Mouse (Mus musculus) limb, embryonic 14.5 days (tissue): ENCODE measurements around the gene Arid3b. TPM values are rescaled to one million over a fixed set of nuclear protein-coding genes. Genes with fewer than 3 reads are reported as not detected.
"Not testable (repeated sequence)": the region's sequence is repeated elsewhere in the genome, so short reads cannot be mapped to it uniquely, and the experiment has no call there.

Experiments used
- ATAC-seq: fragments of 200-750 bp; cut with Nextera tagmentation; 2 replicates; pipeline ENCODE4 v1.8.0; 2017; ENCODE audit warnings: low read depth, moderate number of reproducible peaks, moderate TSS enrichment; ENCODE audit not compliant: low FRiP score
- DNase-seq: peaks from one replicate; pipeline ENCODE4 v3.0.0-alpha.2; 2015; ENCODE audit warnings: low spot score
- H3K27ac ChIP-seq: fragments of 300-500 bp; sonication (generic); replicated peaks from 2 replicates; pipeline ENCODE4 v1.5.1; 2014; ENCODE audit warnings: low read depth, mild to moderate bottlenecking, low read length, moderate library complexity, mixed read lengths
- H3K27me3 ChIP-seq: fragments of 300-500 bp; sonication (generic); 2 replicates; pipeline ENCODE4 v1.6.1; 2014; ENCODE audit warnings: low read length, mixed read lengths; ENCODE audit not compliant: control insufficient read depth, insufficient read depth
- H3K36me3 ChIP-seq: fragments of 300-500 bp; sonication (generic); 2 replicates; pipeline ENCODE4 v1.6.1; 2014; ENCODE audit warnings: mild to moderate bottlenecking, low read length, moderate library complexity, mixed read lengths; ENCODE audit not compliant: control insufficient read depth, insufficient read depth
- H3K4me1 ChIP-seq: fragments of 300-500 bp; sonication (generic); 2 replicates; pipeline ENCODE4 v1.6.1; 2014; ENCODE audit warnings: antibody characterized with exemption, low read length, mixed read lengths; ENCODE audit not compliant: control insufficient read depth, insufficient read depth
- H3K4me2 ChIP-seq: fragments of 300-500 bp; sonication (generic); replicated peaks from 2 replicates; pipeline ENCODE4 v1.6.1; 2014; ENCODE audit warnings: low read depth, mild to moderate bottlenecking, low read length, moderate library complexity; ENCODE audit not compliant: severe bottlenecking
- H3K4me3 ChIP-seq: fragments of 300-500 bp; sonication (generic); replicated peaks from 2 replicates; pipeline ENCODE4 v1.5.1; 2014; ENCODE audit warnings: low read length
- H3K9ac ChIP-seq: fragments of 300-500 bp; sonication (generic); 2 replicates; pipeline ENCODE4 v1.6.1; 2014; ENCODE audit warnings: mild to moderate bottlenecking, low read depth, low read length, moderate library complexity; ENCODE audit not compliant: severe bottlenecking
- H3K9me3 ChIP-seq: fragments of 300-500 bp; sonication (generic); 2 replicates; pipeline ENCODE4 v1.6.1; 2016; ENCODE audit warnings: low read length; ENCODE audit not compliant: control insufficient read depth
- POLR2A ChIP-seq: fragments of 200-500 bp; IDR thresholded peaks from 2 replicates; pipeline ENCODE4 v1.8.0; 2012; ENCODE audit warnings: inconsistent platforms, mild to moderate bottlenecking, moderate library complexity, borderline replicate concordance; ENCODE audit not compliant: insufficient read depth, insufficient read length; ENCODE audit errors: extremely low read depth
- WGBS: fragments of 180-500 bp; shearing (Covaris S2); extraction: QIAGEN DNeasy Blood & Tissue Kit; methylation state at CpG from one replicate; pipeline ENCODE4 v1.1.7; 2014; 5-methylcytosine and 5-hydroxymethylcytosine counted together
- polyA plus RNA-seq, 2 experiments: library from polyadenylated mRNA; depleted of rRNA in 1 of 2; stranded (reverse) in 1 of 2; unstranded in 1 of 2; fragments of >200 nt; fragmentation: Nextera tagmentation in 1 of 2; extraction: Ambion mirVana in 1 of 2; gene quantifications; 2 replicates each; pipeline versions ENCODE4 v1.2.1 to v1.2.3; 2012 to 2014

The Arid3b gene
- 6.6 and 8.9 TPM in 2 replicates for polyA plus RNA-seq (2012; rRNA removed)
- 2.9 and 6.3 TPM in 2 replicates for polyA plus RNA-seq (2014; fragmentation: Nextera tagmentation; extraction: Ambion mirVana)

GRCm38 (mm10) chr9:57836581-57837170 is at the start of gene Arid3b:
Gene Arid3b (minus strand): TSS chr9:57836793.
- ATAC-seq (peak; percentile 100), DNase-seq (peak; percentile 97)
- Histone ChIP-seq H3K9ac (peak within 1 kb of the TSS; percentile 65), H3K27me3 (no peaks in the 10 kb centered on the region), H3K9me3 (no peaks in the 10 kb centered on the region), H3K4me2 (peak within 1 kb of the TSS; percentile 93), H3K4me3 (peak within 1 kb of the TSS; percentile 81), H3K36me3 (peaks cover 3% of the 10 kb centered on the region; the same call in 1 of the 2 replicates), H3K27ac (no peak within 1 kb of the TSS), H3K4me1 (peaks cover 18% of the 10 kb centered on the region)
- under 1% methylated on average over 40 of the region's 45 CpGs for WGBS
- no peak for TF ChIP-seq POLR2A

GRCm38 (mm10) chr9:57883413-57883812 is 46.8 kb upstream of the Arid3b start:
- Histone ChIP-seq H3K9ac (no peak overlapping the region), H3K4me2 (no peak overlapping the region), H3K27me3 (no peaks in the 10 kb centered on the region), H3K4me1 (no peaks in the 10 kb centered on the region), H3K27ac (no peak overlapping the region), H3K4me3 (no peak overlapping the region), H3K36me3 (no peaks in the 10 kb centered on the region), H3K9me3 (no peaks in the 10 kb centered on the region)
- DNase-seq (no peak), ATAC-seq (no peak)
- no peak for TF ChIP-seq POLR2A
- 73% methylated on average over 1 of the region's 1 CpGs for WGBS

GRCm38 (mm10) chr9:57881781-57882180 is 45.2 kb upstream of the Arid3b start:
- H3K9me3 ChIP-seq, H3K27ac ChIP-seq, H3K9ac ChIP-seq, ATAC-seq, DNase-seq, H3K36me3 ChIP-seq, H3K4me2 ChIP-seq, H3K27me3 ChIP-seq, H3K4me1 ChIP-seq, H3K4me3 ChIP-seq: not testable (repeated sequence)
- 80% methylated on average over 2 of the region's 2 CpGs for WGBS

GRCm38 (mm10) chr9:57880278-57880677 is 43.7 kb upstream of the Arid3b start:
- Histone ChIP-seq H3K9ac (no peak overlapping the region), H3K36me3 (no peaks in the 10 kb centered on the region), H3K9me3 (no peaks in the 10 kb centered on the region), H3K27ac (no peak overlapping the region), H3K4me3 (no peak overlapping the region), H3K4me1 (no peaks in the 10 kb centered on the region), H3K27me3 (no peaks in the 10 kb centered on the region), H3K4me2 (no peak overlapping the region)
- no peak for TF ChIP-seq POLR2A
- no peak for DNase-seq
- ATAC-seq: no peak
- 21% methylated on average over 4 of the region's 4 CpGs for WGBS

- Histone ChIP-seq H3K4me3 (no peak overlapping the region), H3K36me3 (no peaks in the 10 kb centered on the region), H3K9me3 (no peaks in the 10 kb centered on the region), H3K27ac (no peak overlapping the region), H3K9ac (no peak overlapping the region), H3K4me1 (no peaks in the 10 kb centered on the region), H3K27me3 (no peaks in the 10 kb centered on the region), H3K4me2 (no peak overlapping the region)
- DNase-seq (no peak), ATAC-seq (no peak)
- TF ChIP-seq POLR2A: no peak
- WGBS: 47% methylated on average over 3 of the region's 3 CpGs
Observed at GRCm38 (mm10) chr9:57879213-57879612, 42.6 kb upstream of the Arid3b start.
